ENCODE assay signal across 23 mouse cellular contexts in the genomic region with DNA sequence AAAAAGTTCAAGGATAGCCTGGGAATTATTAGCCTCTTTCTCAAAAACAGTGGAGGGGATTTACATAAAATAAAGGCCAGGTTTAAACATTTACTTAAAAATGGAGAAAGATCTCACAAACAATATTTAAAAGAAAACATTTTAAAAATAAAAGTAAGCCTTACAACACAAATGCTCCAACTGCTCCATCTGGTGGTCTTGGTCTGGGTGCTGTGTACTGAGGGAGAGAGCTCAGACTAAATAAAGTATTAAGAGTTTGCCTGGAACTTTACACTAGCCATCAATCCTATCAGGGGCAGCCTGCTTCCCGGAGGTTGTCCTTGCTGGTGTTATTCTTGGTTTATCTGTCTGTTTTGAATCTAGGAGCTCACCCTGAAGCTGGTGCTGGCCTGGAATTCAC. TPM values are rescaled to one million over a fixed set of nuclear protein-coding genes. Genes with fewer than 3 reads are reported as not detected.
DNase-seq lines count a peak whose midpoint lies in the region; ATAC-seq and TF ChIP-seq lines count a peak whose summit lies in the region.
"Had no signal": no experiment of that assay in that cellular context is flagged by ENCODE, and none has a peak within 500 bp of the region (broad histone marks: within the 10 kb centered on the region; RNA-seq: fewer than 3 reads in every experiment).

No protein-coding gene starts in this region.

- WGBS in forebrain, postnatal 0 days = 74% methylated on average over 1 of the region's 1 CpGs
- WGBS in forebrain, embryonic 12.5 days = 59% methylated on average over 1 of the region's 1 CpGs
- WGBS in kidney, postnatal 0 days = 17% methylated on average over 1 of the region's 1 CpGs
- WGBS in lung, embryonic 14.5 days = 13% methylated on average over 1 of the region's 1 CpGs

- no peak overlapping the region for H3K9ac ChIP-seq in forebrain, postnatal 0 days
- no peak overlapping the region for H3K9ac ChIP-seq in forebrain, embryonic 12.5 days
- H3K9ac ChIP-seq in kidney, postnatal 0 days (ENCODE audit: low read depth, low read length) = no peak overlapping the region
- no peak overlapping the region for H3K9ac ChIP-seq in lung, embryonic 14.5 days
- H3K9ac ChIP-seq: midbrain, embryonic 12.5 days; neural tube, embryonic 15.5 days had no signal

- H3K4me2 ChIP-seq in forebrain, postnatal 0 days (ENCODE audit: low read depth) = no peak overlapping the region
- H3K4me2 ChIP-seq in forebrain, embryonic 12.5 days = no peak overlapping the region
- H3K4me2 ChIP-seq in kidney, postnatal 0 days (ENCODE audit: low read length) = no peak overlapping the region
- H3K4me2 ChIP-seq in lung, embryonic 14.5 days = no peak overlapping the region
- H3K4me2 ChIP-seq: heart, embryonic 11.5 days; midbrain, embryonic 12.5 days; neural tube, embryonic 15.5 days had no signal

- H3K4me3 ChIP-seq in forebrain, postnatal 0 days (ENCODE audit: low read depth, low read length) = no peak overlapping the region
- no peak overlapping the region for H3K4me3 ChIP-seq in forebrain, embryonic 12.5 days (replicated peaks)
- H3K4me3 ChIP-seq in kidney, postnatal 0 days (replicated peaks; ENCODE audit: low read depth, low read length) = no peak overlapping the region
- no peak overlapping the region for H3K4me3 ChIP-seq in lung, embryonic 14.5 days (ENCODE audit: low read depth, low read length)
- H3K4me3 ChIP-seq: erythroblast, embryonic 14.5 days; midbrain, embryonic 12.5 days; myocyte; neural tube, embryonic 15.5 days had no signal

- peak; percentile 48; the same call in 1 of the 2 replicates for TF ChIP-seq CTCF in forebrain, postnatal 0 days (IDR thresholded peaks at IDR 0.05; ENCODE audit: low read depth)
- peak; percentile 64 for TF ChIP-seq CTCF in kidney, postnatal 0 days (IDR thresholded peaks at IDR 0.05; ENCODE audit: low read depth)
- TF ChIP-seq CTCF in lung, embryonic 14.5 days (IDR thresholded peaks at IDR 0.05; ENCODE audit: low read depth) = peak; percentile 23
- TF ChIP-seq CTCF in brain, embryonic 14.5 days (IDR thresholded peaks at IDR 0.05; ENCODE audit: borderline replicate concordance, extremely low read depth, insufficient read depth, insufficient read length) = peak; percentile 23; the same call in 1 of the 2 replicates

- H3K9me3 ChIP-seq in forebrain, postnatal 0 days (ENCODE audit: low read length) = no peaks in the 10 kb centered on the region
- no peaks in the 10 kb centered on the region for H3K9me3 ChIP-seq in forebrain, embryonic 12.5 days
- H3K9me3 ChIP-seq in kidney, postnatal 0 days (replicated peaks; ENCODE audit: low read length) = no peaks in the 10 kb centered on the region
- H3K9me3 ChIP-seq in lung, embryonic 14.5 days (ENCODE audit: low read depth, low read length) = no peaks in the 10 kb centered on the region
- H3K9me3 ChIP-seq: midbrain, embryonic 12.5 days; neural tube, embryonic 15.5 days had no signal

- H3K27me3 ChIP-seq in forebrain, postnatal 0 days (ENCODE audit: insufficient read depth, low read length) = no peaks in the 10 kb centered on the region
- no peaks in the 10 kb centered on the region for H3K27me3 ChIP-seq in forebrain, embryonic 12.5 days
- no peaks in the 10 kb centered on the region for H3K27me3 ChIP-seq in kidney, postnatal 0 days (ENCODE audit: insufficient read depth, low read length)
- H3K27me3 ChIP-seq in lung, embryonic 14.5 days (ENCODE audit: insufficient read depth, low read length) = no peaks in the 10 kb centered on the region
- H3K27me3 ChIP-seq: midbrain, embryonic 12.5 days; neural tube, embryonic 15.5 days had no signal

- no peak for ATAC-seq in forebrain, postnatal 0 days
- ATAC-seq in forebrain, embryonic 12.5 days (ENCODE audit: low FRiP score) = no peak
- no peak for ATAC-seq in kidney, postnatal 0 days (replicated peaks; ENCODE audit: low FRiP score, low read depth)
- ATAC-seq in lung, embryonic 14.5 days (ENCODE audit: insufficient read depth) = no peak

- no peak for TF ChIP-seq POLR2A in brain, embryonic 14.5 days (IDR thresholded peaks at IDR 0.05; ENCODE audit: borderline replicate concordance, extremely low read depth, insufficient read depth, insufficient read length, poor library complexity, severe bottlenecking)

- peak; percentile 50 for DNase-seq in forebrain, postnatal 0 days
- peak; percentile 64 for DNase-seq in kidney, postnatal 0 days (ENCODE audit: low spot score)
- DNase-seq in kidney, adult 18-20 months = no peak
- DNase-seq in lung, embryonic 14.5 days = no peak
- DNase-seq in lung, postnatal 4 days = no peak
- DNase-seq in brain, embryonic 14.5 days (ENCODE audit: low read depth) = no peak
- no peak for DNase-seq in spleen, adult 18-20 months
- DNase-seq: adrenal gland, postnatal 25 days; cerebellum, adult 2 months; gastrocnemius, postnatal 25 days; heart, postnatal 4 days; liver; thymus, adult 18-20 months had no signal

- no peaks in the 10 kb centered on the region for H3K4me1 ChIP-seq in forebrain, postnatal 0 days (ENCODE audit: insufficient read depth)
- no peaks in the 10 kb centered on the region for H3K4me1 ChIP-seq in forebrain, embryonic 12.5 days
- no peaks in the 10 kb centered on the region for H3K4me1 ChIP-seq in kidney, postnatal 0 days (replicated peaks; ENCODE audit: insufficient read depth, low read length)
- no peaks in the 10 kb centered on the region for H3K4me1 ChIP-seq in lung, embryonic 14.5 days (ENCODE audit: insufficient read depth)
- H3K4me1 ChIP-seq: neural tube, embryonic 15.5 days had no signal

- H3K27ac ChIP-seq in forebrain, postnatal 0 days (ENCODE audit: low read depth, low read length) = no peak overlapping the region
- H3K27ac ChIP-seq in forebrain, embryonic 12.5 days = no peak overlapping the region
- H3K27ac ChIP-seq in kidney, postnatal 0 days = no peak overlapping the region
- H3K27ac ChIP-seq in lung, embryonic 14.5 days (ENCODE audit: low read depth) = no peak overlapping the region
- H3K27ac ChIP-seq: midbrain, embryonic 12.5 days; neural tube, embryonic 15.5 days had no signal

- H3K36me3 ChIP-seq in forebrain, postnatal 0 days (ENCODE audit: insufficient read depth) = no peaks in the 10 kb centered on the region
- H3K36me3 ChIP-seq in forebrain, embryonic 12.5 days (replicated peaks) = no peaks in the 10 kb centered on the region
- no peaks in the 10 kb centered on the region for H3K36me3 ChIP-seq in kidney, postnatal 0 days (ENCODE audit: insufficient read depth, low read length)
- no peaks in the 10 kb centered on the region for H3K36me3 ChIP-seq in lung, embryonic 14.5 days (ENCODE audit: insufficient read depth)
- H3K36me3 ChIP-seq: midbrain, embryonic 12.5 days; neural tube, embryonic 15.5 days had no signal

RNA-seq across cellular contexts. Expression of a gene that starts 13.3 kb away (rescaled TPM):
- 0.29 and 0.31 TPM in 2 replicates for total RNA-seq in forebrain, postnatal 0 days (2014; rRNA removed)
- 0.25 TPM in 2 replicates for polyA plus RNA-seq in forebrain, postnatal 0 days (2015; fragmentation: Nextera tagmentation; extraction: Ambion mirVana)
- not detected in 2 replicates for polyA plus RNA-seq in forebrain, embryonic 12.5 days (2016; fragmentation: Nextera tagmentation; extraction: Ambion mirVana)
- 0.40 and 0.43 TPM in 2 replicates for polyA plus RNA-seq in kidney, postnatal 0 days (2015; fragmentation: Nextera tagmentation; extraction: Ambion mirVana)
- 0.28 and 0.38 TPM in 2 replicates for polyA plus RNA-seq in lung, embryonic 14.5 days (2014; fragmentation: Nextera tagmentation; extraction: Ambion mirVana)
- polyA plus RNA-seq in brain, embryonic 14.5 days (2012; rRNA removed) = 0.10 and 0.11 TPM in 2 replicates
- polyA plus RNA-seq: erythroblast, embryonic 14.5 days; midbrain, embryonic 12.5 days had no signal

RNA-seq across cellular contexts. Expression of a gene that starts 16.1 kb away (rescaled TPM):
- total RNA-seq in forebrain, postnatal 0 days (2014; rRNA removed) = 1.7 TPM in 1 of 2 replicates, not detected in the other
- 0.75 and 1.0 TPM in 2 replicates for polyA plus RNA-seq in forebrain, postnatal 0 days (2015; fragmentation: Nextera tagmentation; extraction: Ambion mirVana)
- polyA plus RNA-seq in forebrain, embryonic 12.5 days (2016; fragmentation: Nextera tagmentation; extraction: Ambion mirVana) = 0.13 TPM in 1 of 2 replicates, not detected in the other
- 2.7 and 3.2 TPM in 2 replicates for polyA plus RNA-seq in kidney, postnatal 0 days (2015; fragmentation: Nextera tagmentation; extraction: Ambion mirVana)
- 0.58 and 0.93 TPM in 2 replicates for polyA plus RNA-seq in lung, embryonic 14.5 days (2014; fragmentation: Nextera tagmentation; extraction: Ambion mirVana)
- polyA plus RNA-seq in brain, embryonic 14.5 days (2012; rRNA removed) = 0.38 and 0.53 TPM in 2 replicates
- polyA plus RNA-seq: erythroblast, embryonic 14.5 days had no signal

RNA-seq across cellular contexts. Expression of a gene that starts 27.7 kb away (rescaled TPM):
- not detected in 2 replicates for total RNA-seq in forebrain, postnatal 0 days (2014; rRNA removed)
- not detected in 2 replicates for polyA plus RNA-seq in forebrain, postnatal 0 days (2015; fragmentation: Nextera tagmentation; extraction: Ambion mirVana)
- not detected in 2 replicates for polyA plus RNA-seq in forebrain, embryonic 12.5 days (2016; fragmentation: Nextera tagmentation; extraction: Ambion mirVana)
- not detected in 2 replicates for polyA plus RNA-seq in kidney, postnatal 0 days (2015; fragmentation: Nextera tagmentation; extraction: Ambion mirVana)
- not detected in 2 replicates for polyA plus RNA-seq in lung, embryonic 14.5 days (2014; fragmentation: Nextera tagmentation; extraction: Ambion mirVana)
- not detected in 2 replicates for polyA plus RNA-seq in brain, embryonic 14.5 days (2012; rRNA removed)
- total RNA-seq: adrenal gland, postnatal 25 days; gastrocnemius, postnatal 25 days; heart, postnatal 4 days; layer of hippocampus, postnatal 14 days; left cerebral cortex, postnatal 36 days had no signal
- polyA plus RNA-seq: cerebellum, adult 2 months; embryonic facial prominence, embryonic 11.5 days; erythroblast, embryonic 14.5 days; heart, embryonic 11.5 days; midbrain, embryonic 12.5 days; myocyte; neural tube, embryonic 15.5 days; urinary bladder, adult 2 months had no signal

RNA-seq across cellular contexts. Expression of a gene that starts 33.0 kb away (rescaled TPM):
- not detected in 2 replicates for total RNA-seq in forebrain, postnatal 0 days (2014; rRNA removed)
- polyA plus RNA-seq in forebrain, postnatal 0 days (2015; fragmentation: Nextera tagmentation; extraction: Ambion mirVana) = not detected in 2 replicates
- polyA plus RNA-seq in forebrain, embryonic 12.5 days (2016; fragmentation: Nextera tagmentation; extraction: Ambion mirVana) = 0.09 TPM in 1 of 2 replicates, not detected in the other
- not detected in 2 replicates for polyA plus RNA-seq in kidney, postnatal 0 days (2015; fragmentation: Nextera tagmentation; extraction: Ambion mirVana)
- not detected in 2 replicates for polyA plus RNA-seq in lung, embryonic 14.5 days (2014; fragmentation: Nextera tagmentation; extraction: Ambion mirVana)
- polyA plus RNA-seq in brain, embryonic 14.5 days (2012; rRNA removed) = not detected in 2 replicates
- total RNA-seq: adrenal gland, postnatal 25 days; gastrocnemius, postnatal 25 days; heart, postnatal 4 days; layer of hippocampus, postnatal 14 days; left cerebral cortex, postnatal 36 days had no signal
- polyA plus RNA-seq: cerebellum, adult 2 months; embryonic facial prominence, embryonic 11.5 days; erythroblast, embryonic 14.5 days; heart, embryonic 11.5 days; midbrain, embryonic 12.5 days; myocyte; neural tube, embryonic 15.5 days; urinary bladder, adult 2 months had no signal

RNA-seq across cellular contexts. Expression of a gene that starts 42.5 kb away (rescaled TPM):
- not detected in 2 replicates for total RNA-seq in forebrain, postnatal 0 days (2014; rRNA removed)
- polyA plus RNA-seq in forebrain, postnatal 0 days (2015; fragmentation: Nextera tagmentation; extraction: Ambion mirVana) = not detected in 2 replicates
- not detected in 2 replicates for polyA plus RNA-seq in forebrain, embryonic 12.5 days (2016; fragmentation: Nextera tagmentation; extraction: Ambion mirVana)
- not detected in 2 replicates for polyA plus RNA-seq in kidney, postnatal 0 days (2015; fragmentation: Nextera tagmentation; extraction: Ambion mirVana)
- polyA plus RNA-seq in lung, embryonic 14.5 days (2014; fragmentation: Nextera tagmentation; extraction: Ambion mirVana) = not detected in 2 replicates
- polyA plus RNA-seq in brain, embryonic 14.5 days (2012; rRNA removed) = not detected in 2 replicates
- total RNA-seq: adrenal gland, postnatal 25 days; gastrocnemius, postnatal 25 days; heart, postnatal 4 days; layer of hippocampus, postnatal 14 days; left cerebral cortex, postnatal 36 days had no signal
- polyA plus RNA-seq: cerebellum, adult 2 months; embryonic facial prominence, embryonic 11.5 days; erythroblast, embryonic 14.5 days; heart, embryonic 11.5 days; midbrain, embryonic 12.5 days; myocyte; urinary bladder, adult 2 months had no signal

Comparison
In these comparisons a context has a peak if more than half of its experiments do, and no peak if none do; other contexts are left out.
1. DNase-seq: peak in forebrain, postnatal 0 days (single experiment) and kidney, postnatal 0 days (single experiment); none in kidney, adult 18-20 months (single experiment), lung, embryonic 14.5 days (single experiment), lung, postnatal 4 days (0 of 2), brain, embryonic 14.5 days (single experiment) and spleen, adult 18-20 months (0 of 2).
2. Peak in every context shown above with its lines, with median percentiles within 50 percentile points of each other: CTCF ChIP-seq.